Mouse (Mus musculus): Measurements from ENCODE around the gene Lbx1. TPM values are rescaled to one million over a fixed set of nuclear protein-coding genes. Genes with fewer than 3 reads are reported as not detected.

The Lbx1 gene
- polyA plus RNA-seq (2014; fragmentation: Nextera tagmentation; extraction: Ambion mirVana): not detected in 2 replicates

DNA sequence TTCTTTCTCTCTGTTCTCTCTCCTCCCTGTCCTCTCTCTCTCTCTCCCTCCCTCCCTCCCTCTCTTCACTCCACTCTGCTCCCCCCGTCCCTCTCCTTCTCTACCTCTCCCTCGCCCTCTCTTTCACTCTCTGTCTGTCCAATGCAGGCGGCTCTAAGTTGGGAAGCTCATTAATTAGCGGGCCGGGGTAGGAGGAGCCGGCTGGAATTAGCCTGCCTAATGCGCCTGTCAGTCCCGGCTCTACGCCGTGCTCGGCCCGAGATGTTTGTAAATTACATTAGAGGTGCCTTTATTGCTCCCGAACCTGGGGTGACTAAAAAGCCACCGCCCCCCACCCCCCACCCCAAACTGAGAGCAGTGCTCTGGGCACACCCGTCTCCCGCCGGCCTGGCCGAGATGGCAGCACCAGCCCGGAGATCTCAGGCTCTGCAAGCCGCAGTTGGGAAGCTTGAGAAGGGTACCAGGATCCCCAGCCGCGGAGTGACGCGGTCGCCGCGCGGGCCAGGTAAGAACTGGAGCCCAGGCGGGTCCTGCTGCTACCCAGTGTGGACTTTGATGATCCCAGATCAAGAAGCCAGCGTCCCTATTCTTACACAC is at the start of gene Lbx1:
Gene Lbx1, minus strand, starts transcription at position 47 of the 597 bp plus-strand sequence.
- Histone ChIP-seq H3K9ac (ENCODE audit: low read length) (no peak within 1 kb of the TSS), H3K4me3 (ENCODE audit: low read depth, low read length) (0 out of 2 replicates have a peak within 1 kb of the TSS, but pooled peaks have one; percentile 6), H3K4me1 (ENCODE audit: control insufficient read depth, insufficient read depth, low read length) (peaks cover 21% of the 10 kb centered on the region), H3K27ac (ENCODE audit: low read depth, low read length) (no peak within 1 kb of the TSS), H3K27me3 (ENCODE audit: control insufficient read depth, insufficient read depth, low read length) (peaks cover 98% of the 10 kb centered on the region), H3K9me3 (ENCODE audit: control insufficient read depth, low read length) (no peaks in the 10 kb centered on the region), H3K4me2 (peak within 1 kb of the TSS; percentile 22), H3K36me3 (ENCODE audit: control insufficient read depth, insufficient read depth, low read length) (no peaks in the 10 kb centered on the region)
- under 1% methylated on average over 30 of the region's 30 CpGs for WGBS
- peak; percentile 35; the same call in 1 of the 2 replicates for ATAC-seq (ENCODE audit: low FRiP score)
- no peak for DNase-seq (ENCODE audit: low spot score, missing footprints)

DNA sequence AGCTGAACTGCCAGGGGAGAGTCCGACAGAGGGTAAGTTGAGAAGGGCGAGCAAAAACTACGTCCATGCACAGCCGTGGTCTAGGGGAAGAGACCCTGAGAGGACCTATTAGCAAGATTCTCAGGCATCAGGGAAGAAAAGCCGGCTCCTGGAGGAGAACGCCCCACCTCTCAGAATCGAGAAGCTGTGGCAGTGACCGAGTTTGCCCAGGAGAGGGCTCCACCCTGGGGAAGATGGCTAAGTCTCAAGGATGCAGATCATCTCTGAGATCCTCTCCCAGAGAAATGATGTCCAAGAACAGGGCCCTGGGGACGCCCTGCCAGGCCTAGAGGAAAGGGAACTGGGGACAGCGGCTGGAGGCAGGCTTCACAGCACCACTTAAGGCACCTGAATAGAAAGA is 47.7 kb upstream of the Lbx1 start:
- no peak overlapping the region for H3K9ac ChIP-seq (ENCODE audit: low read length)
- peaks cover 10% of the 10 kb centered on the region; the same call in 1 of the 2 replicates for H3K27me3 ChIP-seq (ENCODE audit: control insufficient read depth, insufficient read depth, low read length)
- no peaks in the 10 kb centered on the region for H3K36me3 ChIP-seq (ENCODE audit: control insufficient read depth, insufficient read depth, low read length)
- H3K4me3 ChIP-seq (ENCODE audit: low read depth, low read length): no peak overlapping the region
- no peaks in the 10 kb centered on the region for H3K4me1 ChIP-seq (ENCODE audit: control insufficient read depth, insufficient read depth, low read length)
- peak; percentile 97 for DNase-seq (ENCODE audit: low spot score, missing footprints)
- no peak for ATAC-seq (ENCODE audit: low FRiP score)
- WGBS: 5% methylated on average over 10 of the region's 10 CpGs
- no peak overlapping the region for H3K27ac ChIP-seq (ENCODE audit: low read depth, low read length)
- no peaks in the 10 kb centered on the region for H3K9me3 ChIP-seq (ENCODE audit: control insufficient read depth, low read length)
- no peak overlapping the region for H3K4me2 ChIP-seq

- H3K4me1 ChIP-seq (ENCODE audit: control insufficient read depth, insufficient read depth, low read length): no peaks in the 10 kb centered on the region; the same call in 1 of the 2 replicates
- no peaks in the 10 kb centered on the region for H3K9me3 ChIP-seq (ENCODE audit: control insufficient read depth, low read length)
- 68% methylated on average over 4 of the region's 4 CpGs for WGBS
- DNase-seq (ENCODE audit: low spot score, missing footprints) (no peak), ATAC-seq (ENCODE audit: low FRiP score) (no peak)
- H3K27ac ChIP-seq (ENCODE audit: low read depth, low read length): no peak overlapping the region
- H3K4me3 ChIP-seq (ENCODE audit: low read depth, low read length): no peak overlapping the region
- no peak overlapping the region for H3K4me2 ChIP-seq
- H3K36me3 ChIP-seq (ENCODE audit: control insufficient read depth, insufficient read depth, low read length): no peaks in the 10 kb centered on the region
- H3K27me3 ChIP-seq (ENCODE audit: control insufficient read depth, insufficient read depth, low read length): no peaks in the 10 kb centered on the region
- H3K9ac ChIP-seq (ENCODE audit: low read length): no peak overlapping the region
Observed at GRCm38 (mm10) chr19:45276196-45276595, 40.6 kb upstream of the Lbx1 start.

DNA sequence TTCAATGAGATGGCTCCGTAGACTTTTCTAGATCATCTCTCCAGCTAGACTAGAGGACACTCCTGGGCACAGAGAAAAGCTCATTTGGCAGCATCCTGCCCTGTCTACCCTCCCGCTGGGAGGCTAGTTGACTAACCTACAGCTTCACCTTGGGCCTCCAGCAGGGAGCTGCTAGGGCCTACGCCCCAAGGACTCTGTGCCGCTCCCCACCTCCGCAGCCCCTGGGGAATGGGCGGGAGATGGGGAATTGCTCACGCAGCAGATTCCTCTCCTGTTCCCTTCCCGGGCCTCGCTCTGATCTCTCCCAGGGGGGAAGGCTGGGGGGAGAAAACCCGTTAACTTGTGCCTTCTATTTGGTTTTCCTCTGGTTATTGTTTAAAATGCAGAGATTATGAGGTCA is 36.4 kb upstream of the Lbx1 start:
- Histone ChIP-seq H3K4me2 (no peak overlapping the region), H3K27ac (ENCODE audit: low read depth, low read length) (no peak overlapping the region), H3K9ac (ENCODE audit: low read length) (no peak overlapping the region), H3K9me3 (ENCODE audit: control insufficient read depth, low read length) (no peaks in the 10 kb centered on the region), H3K36me3 (ENCODE audit: control insufficient read depth, insufficient read depth, low read length) (no peaks in the 10 kb centered on the region), H3K4me3 (ENCODE audit: low read depth, low read length) (no peak overlapping the region), H3K4me1 (ENCODE audit: control insufficient read depth, insufficient read depth, low read length) (peaks cover 3% of the 10 kb centered on the region; the same call in 1 of the 2 replicates), H3K27me3 (ENCODE audit: control insufficient read depth, insufficient read depth, low read length) (no peaks in the 10 kb centered on the region)
- DNase-seq (ENCODE audit: low spot score, missing footprints): no peak
- ATAC-seq (ENCODE audit: low FRiP score): no peak
- WGBS: 31% methylated on average over 10 of the region's 10 CpGs

GRCm38 (mm10) chr19:45262995-45263394 is 27.4 kb upstream of the Lbx1 start:
- peaks cover 3% of the 10 kb centered on the region; the same call in 1 of the 2 replicates for H3K27me3 ChIP-seq (ENCODE audit: control insufficient read depth, insufficient read depth, low read length)
- no peak overlapping the region for H3K4me2 ChIP-seq
- H3K27ac ChIP-seq (ENCODE audit: low read depth, low read length): no peak overlapping the region
- 62% methylated on average over 10 of the region's 10 CpGs for WGBS
- no peaks in the 10 kb centered on the region for H3K9me3 ChIP-seq (ENCODE audit: control insufficient read depth, low read length)
- no peaks in the 10 kb centered on the region for H3K4me1 ChIP-seq (ENCODE audit: control insufficient read depth, insufficient read depth, low read length)
- ATAC-seq (ENCODE audit: low FRiP score) (no peak), DNase-seq (ENCODE audit: low spot score, missing footprints) (no peak)
- no peak overlapping the region for H3K4me3 ChIP-seq (ENCODE audit: low read depth, low read length)
- H3K36me3 ChIP-seq (ENCODE audit: control insufficient read depth, insufficient read depth, low read length): no peaks in the 10 kb centered on the region
- no peak overlapping the region for H3K9ac ChIP-seq (ENCODE audit: low read length)

GRCm38 (mm10) chr19:45257414-45258326 is 22.1 kb upstream of the Lbx1 start:
- H3K9me3 ChIP-seq (ENCODE audit: control insufficient read depth, low read length): no peaks in the 10 kb centered on the region
- WGBS: 57% methylated on average over 15 of the region's 15 CpGs
- no peak for DNase-seq (ENCODE audit: low spot score, missing footprints)
- no peak overlapping the region for H3K4me3 ChIP-seq (ENCODE audit: low read depth, low read length)
- no peaks in the 10 kb centered on the region for H3K4me1 ChIP-seq (ENCODE audit: control insufficient read depth, insufficient read depth, low read length)
- no peak for ATAC-seq (ENCODE audit: low FRiP score)
- peaks cover 5% of the 10 kb centered on the region for H3K27me3 ChIP-seq (ENCODE audit: control insufficient read depth, insufficient read depth, low read length)
- no peaks in the 10 kb centered on the region for H3K36me3 ChIP-seq (ENCODE audit: control insufficient read depth, insufficient read depth, low read length)
- H3K27ac ChIP-seq (ENCODE audit: low read depth, low read length): no peak overlapping the region
- no peak overlapping the region for H3K4me2 ChIP-seq
- H3K9ac ChIP-seq (ENCODE audit: low read length): no peak overlapping the region

DNA sequence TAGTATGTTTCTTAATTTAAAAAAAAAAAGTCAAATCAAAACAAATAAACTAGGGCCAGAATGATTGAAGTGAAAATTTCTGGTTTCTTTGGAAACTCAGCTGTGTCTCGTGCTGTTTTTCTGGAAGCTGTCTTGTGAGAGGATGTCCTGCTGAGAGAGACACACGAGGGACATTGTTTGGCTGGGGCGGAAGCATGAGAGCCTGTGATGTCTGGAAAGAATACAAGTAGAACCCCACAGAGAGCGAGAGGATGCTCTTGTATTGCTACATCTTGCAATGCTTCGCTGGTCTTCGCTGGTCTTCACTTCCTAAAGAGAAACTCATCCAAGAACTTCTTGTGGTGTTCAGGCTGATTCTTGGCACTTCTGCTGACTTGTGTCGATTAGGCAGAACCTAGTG is 19.2 kb upstream of the Lbx1 start:
- H3K4me3 ChIP-seq (ENCODE audit: low read depth, low read length): no peak overlapping the region
- H3K4me2 ChIP-seq: no peak overlapping the region
- no peaks in the 10 kb centered on the region for H3K36me3 ChIP-seq (ENCODE audit: control insufficient read depth, insufficient read depth, low read length)
- H3K27me3 ChIP-seq (ENCODE audit: control insufficient read depth, insufficient read depth, low read length): peaks cover 5% of the 10 kb centered on the region
- DNase-seq (ENCODE audit: low spot score, missing footprints) (no peak), ATAC-seq (ENCODE audit: low FRiP score) (no peak)
- no peak overlapping the region for H3K27ac ChIP-seq (ENCODE audit: low read depth, low read length)
- H3K9me3 ChIP-seq (ENCODE audit: control insufficient read depth, low read length): no peaks in the 10 kb centered on the region
- whole genome bisulfite sequencing: 66% methylated on average over 7 of the region's 7 CpGs
- no peak overlapping the region for H3K9ac ChIP-seq (ENCODE audit: low read length)
- no peaks in the 10 kb centered on the region for H3K4me1 ChIP-seq (ENCODE audit: control insufficient read depth, insufficient read depth, low read length)

GRCm38 (mm10) chr19:45252436-45252835 is 16.8 kb upstream of the Lbx1 start:
- no peak overlapping the region for H3K27ac ChIP-seq (ENCODE audit: low read depth, low read length)
- H3K9ac ChIP-seq (ENCODE audit: low read length): no peak overlapping the region
- DNase-seq (ENCODE audit: low spot score, missing footprints) (no peak), ATAC-seq (ENCODE audit: low FRiP score) (no peak)
- no peaks in the 10 kb centered on the region for H3K36me3 ChIP-seq (ENCODE audit: control insufficient read depth, insufficient read depth, low read length)
- H3K27me3 ChIP-seq (ENCODE audit: control insufficient read depth, insufficient read depth, low read length): peaks cover 7% of the 10 kb centered on the region
- H3K4me3 ChIP-seq (ENCODE audit: low read depth, low read length): no peak overlapping the region
- no peak overlapping the region for H3K4me2 ChIP-seq
- 62% methylated on average over 3 of the region's 3 CpGs for WGBS
- no peaks in the 10 kb centered on the region for H3K4me1 ChIP-seq (ENCODE audit: control insufficient read depth, insufficient read depth, low read length)
- H3K9me3 ChIP-seq (ENCODE audit: control insufficient read depth, low read length): no peaks in the 10 kb centered on the region

- no peak overlapping the region for H3K4me2 ChIP-seq
- H3K9ac ChIP-seq (ENCODE audit: low read length): no peak overlapping the region
- no peak overlapping the region for H3K4me3 ChIP-seq (ENCODE audit: low read depth, low read length)
- no peak for ATAC-seq (ENCODE audit: low FRiP score)
- no peak overlapping the region for H3K27ac ChIP-seq (ENCODE audit: low read depth, low read length)
- H3K9me3 ChIP-seq (ENCODE audit: control insufficient read depth, low read length): no peaks in the 10 kb centered on the region
- 79% methylated on average over 19 of the region's 19 CpGs for WGBS
- no peaks in the 10 kb centered on the region for H3K36me3 ChIP-seq (ENCODE audit: control insufficient read depth, insufficient read depth, low read length)
- H3K4me1 ChIP-seq (ENCODE audit: control insufficient read depth, insufficient read depth, low read length): no peaks in the 10 kb centered on the region
- peaks cover 28% of the 10 kb centered on the region for H3K27me3 ChIP-seq (ENCODE audit: control insufficient read depth, insufficient read depth, low read length)
- no peak for DNase-seq (ENCODE audit: low spot score, missing footprints)
Observed at GRCm38 (mm10) chr19:45248691-45249090, 13.1 kb upstream of the Lbx1 start.

Data from midbrain, embryonic 11.5 days (tissue).